Mouse (Mus musculus) right cerebral cortex, postnatal 14 days (tissue): ENCODE measurements around the gene 4930404H24Rik.
"Not testable (repeated sequence)": the region's sequence is repeated elsewhere in the genome, so short reads cannot be mapped to it uniquely, and the experiment has no call there.

ENCODE experiments used
- DNase-seq: peaks from one replicate; pipeline ENCODE4 v3.0.0; 2022

Gene 4930404H24Rik

GRCm38 (mm10) chr2:153479486-153479885, 13.1 kb upstream of the 4930404H24Rik start:
- no peak for DNase-seq

GRCm38 (mm10) chr2:153481108-153481860, 11.3 kb upstream of the 4930404H24Rik start:
- no peak for DNase-seq

- no peak for DNase-seq
These were observed 10.8 kb upstream of the 4930404H24Rik start for GRCm38 (mm10) chr2:153481861-153482120.

- DNase-seq, result peak; percentile 80
These were observed 9.2 kb upstream of the 4930404H24Rik start for GRCm38 (mm10) chr2:153483118-153483983.

GRCm38 (mm10) chr2:153484071-153484470, 8.5 kb upstream of the 4930404H24Rik start:
- DNase-seq, result no peak

- DNase-seq, result no peak
These were observed 2.5 kb upstream of the 4930404H24Rik start for GRCm38 (mm10) chr2:153490116-153490515.

- DNase-seq, result no peak
These were observed 1.6 kb upstream of the 4930404H24Rik start for GRCm38 (mm10) chr2:153490940-153491339.

GRCm38 (mm10) chr2:153491512-153492178, 945 bp upstream of the 4930404H24Rik start:
- DNase-seq, result no peak

GRCm38 (mm10) chr2:153492179-153492517, 442 bp upstream of the 4930404H24Rik start:
- no peak for DNase-seq

- no peak for DNase-seq
These were observed 772 bp downstream of the 4930404H24Rik start for GRCm38 (mm10) chr2:153493393-153493731.

GRCm38 (mm10) chr2:153493781-153494292, 1.2 kb downstream of the 4930404H24Rik start:
- no peak for DNase-seq

- DNase-seq, result peak; percentile 43
These were observed 1.8 kb downstream of the 4930404H24Rik start for GRCm38 (mm10) chr2:153494293-153494811.

- not testable (repeated sequence) for DNase-seq
These were observed 2.8 kb downstream of the 4930404H24Rik start for GRCm38 (mm10) chr2:153495391-153495790.

GRCm38 (mm10) chr2:153495818-153496217, 3.2 kb downstream of the 4930404H24Rik start:
- no peak for DNase-seq

GRCm38 (mm10) chr2:153496301-153496700, 3.7 kb downstream of the 4930404H24Rik start:
- DNase-seq, result no peak

GRCm38 (mm10) chr2:153496898-153497297, 4.3 kb downstream of the 4930404H24Rik start:
- no peak for DNase-seq

GRCm38 (mm10) chr2:153499154-153499553, 6.6 kb downstream of the 4930404H24Rik start:
- no peak for DNase-seq

- no peak for DNase-seq
These were observed 13.8 kb downstream of the 4930404H24Rik start for GRCm38 (mm10) chr2:153506385-153506784.

GRCm38 (mm10) chr2:153507969-153508368, 15.4 kb downstream of the 4930404H24Rik start:
- DNase-seq, result no peak

- no peak for DNase-seq
These were observed 15.8 kb downstream of the 4930404H24Rik start for GRCm38 (mm10) chr2:153508405-153508804.

- peak; percentile 32 for DNase-seq
These were observed 16.8 kb downstream of the 4930404H24Rik start for GRCm38 (mm10) chr2:153509211-153510029.

GRCm38 (mm10) chr2:153510136-153510535, 17.5 kb downstream of the 4930404H24Rik start:
- DNase-seq, result no peak
